Mouse (Mus musculus): ENCODE measurements around the gene Mtf1.

The Mtf1 gene

GRCm38 (mm10) chr4:124850933-124851658, 49.2 kb downstream of the Mtf1 start, which contains the start of gene 1110065P20Rik:
TSS of gene 1110065P20Rik (minus strand) at chr4:124851196.
- intact Hi-C loops (cut with DNase I) = no loop called here

- intact Hi-C loops (cut with DNase I) = no loop called here
Measured at GRCm38 (mm10) chr4:124856294-124856693, 54.4 kb downstream of the Mtf1 start.

- intact Hi-C loops (cut with DNase I) = no loop called here
Measured at GRCm38 (mm10) chr4:124858370-124858769, 56.5 kb downstream of the Mtf1 start.

- intact Hi-C loops (cut with DNase I) = no loop called here
Measured at GRCm38 (mm10) chr4:124860446-124860845, 58.5 kb downstream of the Mtf1 start.

- intact Hi-C loops (cut with DNase I) = no loop called here
Measured at GRCm38 (mm10) chr4:124861283-124862188, 59.6 kb downstream of the Mtf1 start, which contains the start of gene Maneal. TSS of gene Maneal (minus strand) at chr4:124862171.

GRCm38 (mm10) chr4:124872719-124873118, 70.8 kb downstream of the Mtf1 start:
- intact Hi-C loops (cut with DNase I) = no loop called here

- intact Hi-C loops (cut with DNase I) = no loop called here
Measured at GRCm38 (mm10) chr4:124880599-124880998, 78.7 kb downstream of the Mtf1 start, which contains the start of gene Epha10. TSS of gene Epha10 (plus strand) at chr4:124880899.

GRCm38 (mm10) chr4:124881341-124881908, 79.5 kb downstream of the Mtf1 start:
- intact Hi-C loops (cut with DNase I) = no loop called here

- intact Hi-C loops (cut with DNase I) = no loop called here
Measured at GRCm38 (mm10) chr4:124882151-124882729, 80.3 kb downstream of the Mtf1 start.

- intact Hi-C loops (cut with DNase I) = no loop called here
Measured at GRCm38 (mm10) chr4:124888702-124889101, 86.8 kb downstream of the Mtf1 start.

- intact Hi-C loops (cut with DNase I) = no loop called here
Measured at GRCm38 (mm10) chr4:124889935-124890334, 88.0 kb downstream of the Mtf1 start.

- intact Hi-C loops (cut with DNase I) = no loop called here
Measured at GRCm38 (mm10) chr4:124890831-124891230, 88.9 kb downstream of the Mtf1 start.

- intact Hi-C loops (cut with DNase I) = no loop called here
Measured at GRCm38 (mm10) chr4:124893769-124894168, 91.9 kb downstream of the Mtf1 start.

- intact Hi-C loops (cut with DNase I) = no loop called here
Measured at GRCm38 (mm10) chr4:124894508-124895428, 92.9 kb downstream of the Mtf1 start.

- intact Hi-C loops (cut with DNase I) = no loop called here
Measured at GRCm38 (mm10) chr4:124898428-124898827, 96.5 kb downstream of the Mtf1 start.
